Mouse (Mus musculus) skeletal muscle tissue, adult 2 months (tissue): ENCODE data around the gene Aup1.
A peak's percentile ranks its signal among the peaks of the same experiment; 100 is the strongest.

Source experiments
- DNase-seq: peaks from one replicate; pipeline ENCODE4 v3.0.0-alpha.2; 2012; ENCODE audit warnings: low read depth, low spot score

Aup1 gene

GRCm38 (mm10) chr6:83029777-83030176, 24.5 kb upstream of the Aup1 start:
- no peak for DNase-seq

DNA sequence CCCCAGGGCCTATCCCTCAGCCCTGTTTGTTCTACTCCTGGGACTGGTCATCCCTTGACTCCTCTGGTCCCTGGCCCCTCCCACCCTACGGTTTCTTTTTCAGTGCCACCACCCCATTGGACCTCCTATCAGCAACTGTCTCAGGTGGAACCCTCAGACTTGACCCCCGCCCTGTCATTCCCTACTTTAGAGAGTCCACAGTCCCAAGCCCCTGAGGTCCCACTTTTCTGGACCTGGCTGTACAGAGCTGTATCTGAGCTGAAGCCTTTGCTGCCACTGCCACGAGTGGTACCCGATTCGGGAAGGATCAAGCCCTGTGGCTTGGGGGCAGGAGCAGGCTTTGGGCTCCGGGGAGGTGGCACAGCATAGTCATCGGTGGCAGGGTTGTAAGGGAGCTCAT, 23.2 kb upstream of the Aup1 start:
- no peak for DNase-seq

GRCm38 (mm10) chr6:83031921-83032590, 22.3 kb upstream of the Aup1 start:
- DNase-seq, result no peak

DNA sequence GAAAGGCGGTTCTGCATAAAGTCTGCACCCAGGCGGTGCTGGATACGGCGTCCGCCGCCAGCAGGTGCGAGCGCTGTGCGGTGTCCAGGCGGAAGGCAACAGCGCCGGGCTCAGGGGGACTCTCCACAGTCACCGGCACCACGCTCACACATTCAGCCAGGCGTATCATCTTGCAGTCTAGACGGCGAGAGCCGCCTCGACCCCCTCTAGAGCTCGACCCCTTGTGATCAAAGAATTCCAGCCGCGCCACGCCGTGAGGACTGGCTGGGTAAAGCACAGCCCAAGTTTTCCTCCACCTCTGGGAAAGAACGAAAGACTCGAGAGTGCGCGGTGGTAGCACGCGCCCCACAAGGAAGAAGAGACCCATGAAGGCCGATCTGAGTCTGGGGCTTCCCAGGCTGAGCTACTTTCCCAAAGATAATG, 21.5 kb upstream of the Aup1 start:
- no peak for DNase-seq

DNA sequence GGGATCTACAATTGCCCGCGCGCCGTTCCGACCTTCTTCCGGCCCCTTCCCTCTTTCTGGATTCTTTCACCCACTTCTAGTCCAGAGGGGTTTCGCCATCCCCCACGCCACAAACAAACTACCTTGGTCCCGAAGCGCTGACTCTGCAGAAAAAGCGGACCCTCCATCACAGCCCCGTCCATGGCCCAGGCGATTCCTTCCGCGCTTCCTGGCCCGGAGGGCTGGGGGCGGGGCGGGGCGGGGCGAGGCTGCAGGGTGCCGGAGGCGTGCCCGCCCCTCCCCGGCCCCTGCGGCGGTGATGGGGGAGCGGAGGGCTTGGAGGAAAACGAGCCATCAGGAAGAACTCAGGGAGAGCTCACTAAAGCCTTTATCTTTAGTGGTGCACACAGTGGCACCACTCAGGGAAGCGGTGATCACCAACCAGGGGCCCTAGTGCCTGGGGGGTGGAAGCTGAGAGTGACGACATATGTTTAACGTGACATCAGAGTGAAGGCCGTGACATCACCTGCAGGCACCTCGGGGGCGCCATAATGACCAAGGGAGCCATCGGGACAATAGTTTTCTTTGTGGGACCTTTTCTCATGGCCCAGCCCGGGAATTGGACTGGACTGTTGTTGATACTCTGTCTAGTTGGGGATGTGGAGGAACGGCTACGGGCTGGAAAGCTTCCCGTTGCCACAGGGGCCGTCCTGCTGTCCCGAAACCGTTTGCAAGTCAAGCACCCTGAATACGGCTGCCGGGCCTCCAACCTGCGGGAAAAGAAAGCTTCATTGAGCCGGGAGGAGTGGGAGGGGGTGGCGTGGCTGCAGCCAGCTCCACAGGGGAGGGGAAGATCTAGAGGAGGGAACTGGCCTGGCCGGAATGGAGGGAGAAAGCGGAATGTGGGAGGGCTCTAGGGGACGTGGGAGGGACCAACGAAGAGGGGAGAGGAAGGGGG, 20.8 kb upstream of the Aup1 start, which contains the start of the genes Dok1 and Loxl3:
Gene Dok1, minus strand, starts transcription at position 223 of the 937 bp plus-strand sequence.
Gene Loxl3, plus strand, starts transcription at position 925 of the 937 bp plus-strand sequence.
- peak; percentile 62 for DNase-seq

DNA sequence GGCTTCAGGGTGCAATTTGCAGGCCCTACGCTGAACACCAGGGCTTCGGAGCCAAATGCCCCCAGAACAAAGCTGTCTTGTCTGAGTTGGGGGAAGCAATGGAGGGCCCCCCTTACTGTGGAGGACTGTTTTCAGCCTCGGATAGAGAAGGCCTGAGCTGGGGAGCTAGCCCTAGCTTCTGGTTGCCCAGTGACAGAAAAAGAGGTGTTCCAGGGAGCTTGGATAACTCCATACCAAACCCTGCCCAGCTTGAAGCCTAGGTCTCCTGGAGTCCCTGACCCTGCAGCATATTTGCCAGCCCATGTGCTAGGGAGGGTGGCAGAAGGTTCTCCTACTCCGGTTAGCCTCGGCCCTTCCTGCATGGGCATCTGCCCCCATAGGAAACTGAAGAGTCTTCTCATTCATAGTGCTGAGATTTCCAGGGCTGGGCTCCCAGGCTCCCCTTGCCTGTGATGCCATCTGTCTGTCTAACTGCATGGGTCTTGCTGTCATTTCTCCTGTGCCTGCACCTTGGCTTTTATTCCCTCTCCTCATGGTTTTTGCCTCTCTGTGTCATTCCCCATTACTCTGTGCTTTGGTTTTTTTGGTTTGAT, 19.8 kb upstream of the Aup1 start:
- no peak for DNase-seq

- no peak for DNase-seq
Measured at GRCm38 (mm10) chr6:83037188-83037587, 17.1 kb upstream of the Aup1 start.

DNA sequence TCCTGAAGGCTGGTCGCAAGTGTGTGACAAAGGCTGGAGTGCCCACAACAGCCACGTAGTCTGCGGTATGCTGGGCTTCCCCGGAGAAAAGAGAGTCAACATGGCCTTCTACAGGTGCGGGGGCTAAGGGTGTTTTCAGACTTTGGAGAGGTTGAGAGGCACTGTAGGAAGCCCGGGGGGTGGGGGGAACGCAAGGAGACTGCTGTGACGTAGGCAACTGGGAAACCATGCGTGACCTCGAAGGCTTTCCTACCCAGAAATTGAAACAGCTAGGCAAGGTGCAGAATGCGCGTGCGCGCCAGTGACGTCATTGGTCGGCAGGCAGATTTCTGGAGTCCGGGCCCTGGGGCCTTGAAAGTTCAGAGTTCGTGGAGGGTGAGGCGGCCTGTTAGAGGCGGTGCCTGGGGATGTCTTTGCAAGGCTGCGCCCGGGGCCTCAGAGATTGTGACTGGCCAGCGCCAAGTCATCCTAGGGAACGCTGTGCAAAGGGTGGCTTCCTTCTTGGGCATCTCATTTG, 15.8 kb upstream of the Aup1 start:
- peak; percentile 88 for DNase-seq

DNA sequence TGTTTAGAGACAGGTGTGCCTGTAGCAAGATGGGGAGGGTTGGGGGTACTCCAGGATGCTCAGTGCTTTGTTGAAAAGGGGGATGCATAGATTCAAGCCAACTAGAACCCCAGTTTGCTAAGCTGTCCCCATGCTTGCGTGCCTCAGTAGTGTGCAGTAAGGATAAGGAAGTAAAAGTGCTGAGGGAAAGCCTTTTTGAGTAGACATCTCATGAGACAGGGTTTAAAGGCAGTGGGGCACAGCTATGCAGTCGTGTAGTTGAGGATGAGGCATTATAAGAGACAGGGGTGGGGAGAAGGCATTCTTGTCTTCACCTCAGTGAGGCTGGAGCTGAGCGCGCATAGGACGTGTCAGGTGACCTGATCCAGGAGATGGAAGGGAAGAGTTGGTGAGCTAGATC, 13.7 kb upstream of the Aup1 start:
- no peak for DNase-seq

GRCm38 (mm10) chr6:83043561-83043960, 10.8 kb upstream of the Aup1 start:
- no peak for DNase-seq

- no peak for DNase-seq
Measured at GRCm38 (mm10) chr6:83043993-83044392, 10.3 kb upstream of the Aup1 start.

GRCm38 (mm10) chr6:83044742-83045141, 9.6 kb upstream of the Aup1 start:
- no peak for DNase-seq

GRCm38 (mm10) chr6:83049367-83049766, 5.0 kb upstream of the Aup1 start:
- DNase-seq, result no peak

GRCm38 (mm10) chr6:83053136-83053960, 973 bp upstream of the Aup1 start:
- DNase-seq, result no peak

- DNase-seq, result no peak
Measured at GRCm38 (mm10) chr6:83054871-83055431, 630 bp downstream of the Aup1 start, which contains the start of gene Htra2. Gene Htra2 (minus strand): TSS chr6:83055273.

DNA sequence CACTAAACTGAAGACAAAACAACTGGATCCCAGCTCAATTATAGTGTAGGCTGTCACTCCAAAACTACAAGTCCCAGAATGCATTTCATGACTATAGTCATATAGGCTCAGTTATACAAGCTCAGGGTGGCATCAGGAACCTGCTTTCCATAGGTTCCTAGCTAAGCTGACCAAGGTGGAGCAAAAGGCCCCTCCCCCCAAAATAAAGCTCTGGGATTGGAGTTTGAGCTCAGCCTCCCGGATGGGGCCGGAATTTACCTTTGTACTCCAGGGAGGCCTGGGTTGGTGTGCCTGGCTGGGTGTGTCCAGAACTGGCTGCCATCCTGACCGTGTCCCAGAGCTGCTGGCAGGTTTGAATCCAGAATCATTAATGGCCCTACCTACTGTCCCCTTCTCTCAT, 3.5 kb downstream of the Aup1 start, which contains the start of gene Dqx1:
Gene Dqx1, plus strand, starts transcription at position 55 of the 400 bp plus-strand sequence.
- DNase-seq, result no peak

- DNase-seq, result no peak
Measured at GRCm38 (mm10) chr6:83058725-83059124, 4.4 kb downstream of the Aup1 start.

DNA sequence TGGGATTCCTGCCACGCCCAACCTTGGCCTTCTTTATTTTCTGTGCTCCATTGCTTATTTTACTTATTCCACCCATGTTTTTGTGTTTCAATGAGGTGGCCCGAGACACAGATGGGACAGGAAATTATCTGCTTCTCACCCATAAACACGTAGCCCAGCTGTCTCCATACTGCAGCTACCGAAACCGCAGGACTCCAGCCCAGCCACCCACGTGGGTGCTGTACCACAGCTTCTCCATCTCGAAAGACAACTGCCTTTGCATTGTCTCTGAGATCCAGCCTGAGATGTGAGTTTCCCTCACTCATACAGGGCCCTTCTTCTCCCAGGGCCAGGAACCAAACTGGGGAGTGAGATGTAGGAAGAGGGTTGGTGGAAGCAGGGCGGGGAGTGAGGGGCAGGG, 11.7 kb downstream of the Aup1 start:
- no peak for DNase-seq

GRCm38 (mm10) chr6:83066441-83066840, 12.1 kb downstream of the Aup1 start:
- DNase-seq, result no peak

DNA sequence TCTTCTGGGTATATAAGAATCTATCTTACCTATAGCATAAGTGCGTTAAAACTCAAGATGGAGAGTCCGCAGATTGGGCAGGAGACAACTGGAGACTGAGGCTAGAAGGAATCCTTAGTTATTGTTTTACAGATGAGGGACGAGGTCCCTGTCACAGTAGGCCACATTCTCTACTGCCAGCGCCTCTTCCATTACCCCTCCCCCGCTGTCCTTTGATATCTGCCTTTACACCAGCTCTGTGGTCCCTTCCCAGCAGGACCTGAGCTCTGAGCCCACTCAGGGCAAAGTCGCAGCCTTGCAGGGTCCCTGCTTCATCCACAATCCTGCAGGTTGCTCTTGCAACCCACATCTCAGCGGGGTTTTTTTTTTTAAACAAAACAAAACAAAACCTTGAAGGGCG, 13.9 kb downstream of the Aup1 start:
- no peak for DNase-seq
